Mouse (Mus musculus) hematopoietic stem cell, adult 5-6 weeks (primary cell): Measurements from ENCODE around the gene Pglyrp2. TPM values are rescaled to one million over a fixed set of nuclear protein-coding genes. Genes with fewer than 3 reads are reported as not detected.

Experiments
- ATAC-seq, 2 experiments: fragments of 125-278 bp in 1 of 2; replicated peaks in 1 of 2; 2 replicates each; pipeline ENCODE4 v1.8.0; 2016 to 2017; ENCODE audit warnings: inconsistent platforms in 2 of 2, mild to moderate bottlenecking in 2 of 2, moderate number of reproducible peaks in 2 of 2, low read depth in 1 of 2, moderate TSS enrichment in 1 of 2; ENCODE audit not compliant: low FRiP score in 2 of 2, poor library complexity in 2 of 2, severe bottlenecking in 2 of 2, insufficient read depth in 1 of 2, low TSS enrichment in 1 of 2
- total RNA-seq: library from RNA; stranded (forward); fragments of 172-1452, 232-1000 nt; gene quantifications from 2 replicates; pipeline ENCODE4 v1.2.3, GENCODE M21; 2017

Gene Pglyrp2
- total RNA-seq, 1 experiment from 2014 or later = 57.8 TPM

GRCm38 (mm10) chr17:32368991-32369578 is 54.9 kb downstream of the Pglyrp2 start:
- ATAC-seq = no peak

DNA sequence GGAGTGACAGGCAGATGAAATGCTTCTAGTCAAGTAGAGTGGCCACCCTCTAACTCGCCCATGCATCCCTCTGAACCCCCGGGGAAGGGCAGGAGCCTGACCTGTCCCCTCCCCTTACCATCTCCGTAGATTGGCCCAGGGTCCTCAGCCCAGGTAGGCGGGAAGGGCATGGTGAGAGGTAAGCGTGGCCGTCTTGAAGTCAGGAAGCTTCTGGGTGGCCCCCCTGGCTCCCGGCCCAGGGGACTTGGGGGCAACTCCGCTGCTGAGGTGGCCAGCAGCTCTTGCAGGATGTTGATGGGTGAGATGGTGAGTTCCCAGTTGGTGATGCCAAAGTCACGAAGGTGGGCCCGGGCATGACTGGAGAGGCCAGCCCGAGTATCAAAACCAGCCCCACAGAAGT is 56.3 kb downstream of the Pglyrp2 start:
- ATAC-seq = no peak

DNA sequence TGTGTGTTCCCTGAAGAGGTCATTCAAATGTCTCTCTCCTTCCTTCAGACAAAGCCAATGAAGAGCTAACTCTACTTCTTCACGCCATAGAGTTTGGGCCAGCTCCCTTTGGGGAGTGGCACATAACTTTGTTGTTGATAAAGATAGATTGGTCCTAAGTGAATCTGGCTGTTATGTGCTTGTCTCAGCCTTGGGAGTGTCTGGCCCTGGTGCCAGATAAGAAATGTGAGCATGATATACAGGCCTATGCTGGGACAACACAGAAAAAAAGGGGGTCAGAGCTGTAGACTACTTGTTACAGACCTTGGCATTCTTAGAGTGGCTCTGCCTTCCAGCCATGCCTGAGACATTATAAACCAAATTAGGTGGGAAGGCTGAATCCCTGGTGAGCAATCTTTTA is 58.7 kb downstream of the Pglyrp2 start:
- ATAC-seq = no peak

GRCm38 (mm10) chr17:32364850-32365249 is 59.1 kb downstream of the Pglyrp2 start:
- no peak for ATAC-seq

- ATAC-seq = peak; percentile 84 to 92
Observed at GRCm38 (mm10) chr17:32364331-32364730, 59.6 kb downstream of the Pglyrp2 start.

DNA sequence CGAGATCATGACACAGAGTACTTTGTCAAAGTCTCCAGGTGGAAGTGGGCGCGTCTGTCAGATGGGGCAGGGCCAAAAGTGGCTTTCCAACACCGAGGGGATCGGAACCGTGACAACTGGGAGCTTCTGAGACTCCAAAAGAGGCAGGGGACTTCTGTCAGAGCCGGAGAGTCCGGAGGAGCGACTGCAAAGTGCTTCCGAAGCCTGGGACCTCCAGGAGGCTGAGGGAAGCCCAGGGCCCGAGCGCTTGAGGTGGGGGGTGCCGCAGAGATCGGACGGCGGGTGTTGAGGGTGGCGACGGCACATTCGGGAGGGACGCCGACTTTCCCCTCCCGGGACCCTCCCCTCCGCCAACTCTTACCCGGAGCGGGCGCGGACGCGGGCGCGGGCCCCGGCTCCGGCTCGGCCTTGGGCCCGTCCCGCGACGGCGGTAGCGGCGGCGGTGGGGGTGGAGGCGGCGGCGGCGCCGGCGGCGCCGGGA is 60.1 kb downstream of the Pglyrp2 start:
- no peak for ATAC-seq

DNA sequence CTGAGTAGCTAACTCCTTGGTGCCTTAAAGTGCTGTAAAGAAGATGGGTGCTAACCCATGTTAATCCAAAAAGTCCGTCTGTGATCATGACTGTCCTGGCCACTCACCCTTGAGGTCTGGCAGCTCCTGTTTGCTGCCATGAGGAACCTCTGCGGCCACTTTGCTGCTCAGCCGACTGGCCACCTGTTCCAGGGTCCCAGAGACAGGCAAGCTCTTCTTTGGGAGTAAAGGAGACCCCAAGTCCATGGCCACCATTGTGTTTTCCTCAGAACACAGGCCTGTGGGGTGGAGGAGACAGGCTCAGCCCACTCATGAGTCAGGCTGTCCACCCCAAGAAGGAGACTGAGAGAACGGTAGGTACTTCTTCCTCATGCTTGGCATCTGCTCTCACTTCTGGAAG is 61.3 kb downstream of the Pglyrp2 start:
- no peak for ATAC-seq

Other genes starting within 250 kb of the Pglyrp2 start
- not detected in 2 replicates for gene Ephx3, start 234.6 kb downstream of the Pglyrp2 start, total RNA-seq
- gene Brd4, start 139.4 kb downstream of the Pglyrp2 start, total RNA-seq = 19.8 and 29.1 TPM in 2 replicates
- gene Akap8, start 102.9 kb downstream of the Pglyrp2 start, total RNA-seq = 167 and 229 TPM in 2 replicates
- gene Akap8l, start 73.6 kb downstream of the Pglyrp2 start, total RNA-seq = 122 and 127 TPM in 2 replicates
- 7.1 and 8.1 TPM in 2 replicates for gene Wiz, start 34.7 kb downstream of the Pglyrp2 start, total RNA-seq
- gene Rasal3, start 20.6 kb downstream of the Pglyrp2 start, total RNA-seq = 87.7 and 92.1 TPM in 2 replicates
- 0.99 TPM in 1 of 2 replicates, not detected in the other for gene Cyp4f39, start 28.6 kb upstream of the Pglyrp2 start, total RNA-seq
- gene Cyp4f17, start 81.9 kb upstream of the Pglyrp2 start, total RNA-seq = 1.4 and 2.2 TPM in 2 replicates
- 7.1 and 14.4 TPM in 2 replicates for gene Cyp4f16, start 112.4 kb upstream of the Pglyrp2 start, total RNA-seq
- not detected in 2 replicates for gene Cyp4f37, start 197.1 kb upstream of the Pglyrp2 start, total RNA-seq
- not detected in 2 replicates for gene Cyp4f40, start 234.7 kb upstream of the Pglyrp2 start, total RNA-seq